ENCODE assay signal across 8 mouse cellular contexts in genomic region chr9:41228425-41229224, GRCm38 (mm10).
DNase-seq lines count a peak whose midpoint lies in the region; ATAC-seq and TF ChIP-seq lines count a peak whose summit lies in the region.

No protein-coding gene starts in this region.

- peak overlapping the region; percentile 35 for H3K4me3 ChIP-seq in hindbrain, postnatal 0 days (ENCODE audit: low read length)
- H3K4me3 ChIP-seq in left cerebral cortex, adult 2 months: peak overlapping the region; percentile 47

- 0 out of 2 replicates have a peak, but pooled peaks cover 7% of the 10 kb centered on the region for H3K4me1 ChIP-seq in hindbrain, postnatal 0 days (ENCODE audit: insufficient read depth, low read length)

- in situ Hi-C loops in Patski (cut with MboI; ENCODE audit: low pct_unique_long_range_greater_than_20kb): loop anchor here (5.0 to 10.0 kb wide), 5 partner anchors 234 to 1016 kb away; no protein-coding TSS in a partner anchor

- CTCF ChIA-PET in Patski (lab: Charles Lee): interaction anchor here (1.0 to 5.3 kb wide), 9 partner anchors 9 to 727 kb away, joined by 3 to 28 read pairs (median 3); no protein-coding TSS in a partner anchor

- 5% methylated on average over 29 of the region's 29 CpGs for WGBS in hindbrain, postnatal 0 days

- no peaks in the 10 kb centered on the region for H3K27me3 ChIP-seq in Patski
- H3K27me3 ChIP-seq in hindbrain, postnatal 0 days (ENCODE audit: insufficient read depth, low read length): no peaks in the 10 kb centered on the region

- POLR2A ChIA-PET in Patski (lab: Charles Lee): interaction anchor here (0.6 kb wide), 1 partner anchor 74 kb away, joined by 3 read pairs; no protein-coding TSS in a partner anchor

- peak overlapping the region; percentile 86 for H3K27ac ChIP-seq in hindbrain, postnatal 0 days
- H3K27ac ChIP-seq in left cerebral cortex, adult 2 months: peak overlapping the region; percentile 93

- no peaks in the 10 kb centered on the region for H3K36me3 ChIP-seq in hindbrain, postnatal 0 days (ENCODE audit: insufficient read depth, low read length)

- TF ChIP-seq CTCF in Patski (IDR thresholded peaks at IDR 0.05): peak; percentile 89
- peak; percentile 80 for TF ChIP-seq CTCF in hindbrain, postnatal 0 days (IDR thresholded peaks at IDR 0.05; ENCODE audit: low read depth)
- peak; percentile 91 for TF ChIP-seq CTCF in left cerebral cortex, adult 2 months (IDR thresholded peaks at IDR 0.05)

- intact Hi-C loops in left cerebral cortex, adult 2 months (cut with DNase I): loop anchor here (1.0 to 5.0 kb wide), 7 partner anchors 36 to 746 kb away; no protein-coding TSS in a partner anchor

- ATAC-seq in Patski: peak; percentile 44
- peak; percentile 92 for ATAC-seq in hindbrain, postnatal 0 days
- ATAC-seq in megakaryocyte, adult 5-6 weeks (ENCODE audit: poor library complexity, severe bottlenecking): peak; percentile 97

- H3K9me3 ChIP-seq in hindbrain, postnatal 0 days (ENCODE audit: low read length): no peaks in the 10 kb centered on the region

- peak; percentile 59 for DNase-seq in Patski (ENCODE audit: low read depth, low spot score)
- peak; percentile 92 to 93 for DNase-seq in cerebellum, postnatal 14 days
- peak; percentile 94 for DNase-seq in gastrocnemius, adult 18-20 months (ENCODE audit: low spot score)
- DNase-seq in hindbrain, postnatal 0 days (ENCODE audit: low spot score): peak; percentile 96
- DNase-seq in left cerebral cortex, adult 2 months (ENCODE audit: extremely low spot score in 1 of 2, low spot score in 2 of 2): peak; percentile 88 to 95
- DNase-seq in right cerebral cortex, adult 2 months (ENCODE audit: low spot score in 2 of 2): peak; percentile 95 to 98
- DNase-seq in urinary bladder, postnatal 14 days (ENCODE audit: low spot score): peak; percentile 89

- H3K4me2 ChIP-seq in hindbrain, postnatal 0 days (ENCODE audit: low read depth, low read length): peak overlapping the region; percentile 69

- peak overlapping the region; percentile 53 for H3K9ac ChIP-seq in hindbrain, postnatal 0 days (replicated peaks; ENCODE audit: low read length)

Comparison
In these comparisons a context has a peak if more than half of its experiments do, and no peak if none do; other contexts are left out.
1. Peak in every context shown above with its lines: DNase-seq, ATAC-seq, H3K4me3 ChIP-seq and H3K27ac ChIP-seq.
2. ATAC-seq: peak in every context shown above with its lines; median percentile 97 in megakaryocyte, adult 5-6 weeks; 92 in hindbrain, postnatal 0 days; 44 in Patski.